Mouse (Mus musculus) mouse embryonic stem cell (cell line): Measurements from ENCODE around the gene Mmp25.
"Not testable (repeated sequence)": the region's sequence is repeated elsewhere in the genome, so short reads cannot be mapped to it uniquely, and the experiment has no call there.

Experiments
- in situ Hi-C, 2 experiments: fragments of 300-500 bp; cut with MboI; formaldehyde crosslinking; loops; 1 replicate in 1 of 2; 3 replicates in 1 of 2; pipeline ENCODE4 v1.14.3; 2019 to 2020; ENCODE audit warnings: low sequenced_read_pairs in 2 of 2, low pct_unique_long_range_greater_than_20kb in 1 of 2, mixed read lengths in 1 of 2; ENCODE audit not compliant: unreplicated experiment in 1 of 2

The Mmp25 gene

GRCm38 (mm10) chr17:23609612-23610011 is 35.5 kb downstream of the Mmp25 start:
- in situ Hi-C loops = loop anchor here (5.0 kb wide), 1 partner anchor 42 kb away; no protein-coding TSS in a partner anchor

- in situ Hi-C loops = loop anchor here in 1 of 2 experiments (5.0 kb wide), 1 partner anchor 38 kb away; no protein-coding TSS in a partner anchor
These were observed 39.9 kb downstream of the Mmp25 start for GRCm38 (mm10) chr17:23605220-23605619.

- in situ Hi-C loops = no loop called here
These were observed 40.7 kb downstream of the Mmp25 start for GRCm38 (mm10) chr17:23604394-23604793.

- in situ Hi-C loops = no loop called here
These were observed 41.5 kb downstream of the Mmp25 start for GRCm38 (mm10) chr17:23603542-23603941.

GRCm38 (mm10) chr17:23603077-23603476 is 42.0 kb downstream of the Mmp25 start:
- in situ Hi-C loops = no loop called here

GRCm38 (mm10) chr17:23601836-23602585 is 43.1 kb downstream of the Mmp25 start:
- in situ Hi-C loops = no loop called here

- in situ Hi-C loops = no loop called here
These were observed 44.1 kb downstream of the Mmp25 start, which contains the start of gene Zscan10 for GRCm38 (mm10) chr17:23600641-23601622. TSS of gene Zscan10 (plus strand) at chr17:23600856.

GRCm38 (mm10) chr17:23599605-23600063 is 45.4 kb downstream of the Mmp25 start:
- in situ Hi-C loops = no loop called here

- in situ Hi-C loops = no loop called here
These were observed 46.2 kb downstream of the Mmp25 start, which contains the start of gene Zfp13 for GRCm38 (mm10) chr17:23598582-23599552. TSS of gene Zfp13 (minus strand) at chr17:23599487.

- in situ Hi-C loops = not testable (repeated sequence)
These were observed 49.9 kb downstream of the Mmp25 start for GRCm38 (mm10) chr17:23595139-23595538.

GRCm38 (mm10) chr17:23592926-23593300 is 52.2 kb downstream of the Mmp25 start:
- in situ Hi-C loops = no loop called here

GRCm38 (mm10) chr17:23592208-23592925 is 52.7 kb downstream of the Mmp25 start:
- in situ Hi-C loops = no loop called here

- in situ Hi-C loops = no loop called here
These were observed 57.8 kb downstream of the Mmp25 start for GRCm38 (mm10) chr17:23587253-23587652.

- in situ Hi-C loops = no loop called here
These were observed 59.2 kb downstream of the Mmp25 start for GRCm38 (mm10) chr17:23585721-23586491.

GRCm38 (mm10) chr17:23584786-23585185 is 60.3 kb downstream of the Mmp25 start:
- in situ Hi-C loops = no loop called here
